Mouse (Mus musculus) ES-E14 (cell line): ENCODE measurements around the gene Cidec.

Experiments
- CHD2 ChIP-seq: IDR thresholded peaks from 2 replicates; pipeline ENCODE4 v1.6.1; 2014; ENCODE audit warnings: mild to moderate bottlenecking, low read depth, low read length, inconsistent platforms
- HCFC1 ChIP-seq: IDR thresholded peaks from 2 replicates; pipeline ENCODE4 v1.6.1; 2012; ENCODE audit warnings: low read length, inconsistent platforms, borderline replicate concordance; ENCODE audit not compliant: insufficient read depth
- MAFK ChIP-seq: IDR thresholded peaks from 2 replicates; pipeline ENCODE4 v1.6.1; 2014; ENCODE audit warnings: mild to moderate bottlenecking, low read depth, low read length, inconsistent platforms; ENCODE audit not compliant: insufficient read depth
- ZNF384 ChIP-seq: IDR thresholded peaks from 2 replicates; pipeline ENCODE4 v1.6.1; 2012; ENCODE audit warnings: low read depth, low read length, inconsistent platforms

DNA sequence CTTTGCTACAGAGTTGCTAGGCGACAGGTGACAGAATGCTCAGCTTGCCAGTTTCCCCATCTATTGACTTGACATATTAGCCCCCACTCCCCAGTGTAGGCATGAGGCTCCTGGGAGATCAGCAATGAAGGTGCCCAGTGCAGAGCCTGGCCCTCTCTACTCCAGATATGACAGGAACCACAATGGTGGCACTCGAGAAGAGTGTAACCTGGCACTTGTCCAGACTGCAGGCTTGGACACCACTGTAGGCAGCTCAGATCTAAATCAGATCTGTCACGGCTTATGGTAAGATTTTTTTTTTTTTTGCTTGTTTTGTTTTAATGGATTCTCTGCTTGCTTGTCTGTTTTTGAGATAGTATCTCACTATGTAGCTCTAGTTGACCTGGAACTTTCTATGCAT is 1.9 kb downstream of the Cidec start:
- TF ChIP-seq HCFC1, result no peak
- no peak for TF ChIP-seq ZNF384
- TF ChIP-seq CHD2, result no peak
- TF ChIP-seq MAFK, result no peak
